Mouse (Mus musculus) cerebral cortex, adult 2 months (tissue): ENCODE data around the gene Phldb2.

Source experiments
- WGBS: fragments of 180-500 bp; shearing (Covaris S2); methylation state at CpG from one replicate; pipeline ENCODE4 v1.1.7; 2018; 5-methylcytosine and 5-hydroxymethylcytosine counted together

The Phldb2 gene

GRCm38 (mm10) chr16:45952035-45952434 lies 1.4 kb downstream of the Phldb2 start:
- 86% methylated on average over 2 of the region's 2 CpGs for WGBS

- WGBS = 90% methylated on average over 2 of the region's 2 CpGs
Measured at GRCm38 (mm10) chr16:45946335-45946734, 7.1 kb downstream of the Phldb2 start.

- WGBS = 81% methylated on average over 5 of the region's 5 CpGs
Measured at GRCm38 (mm10) chr16:45945649-45946048, 7.7 kb downstream of the Phldb2 start.

GRCm38 (mm10) chr16:45945174-45945631 lies 8.2 kb downstream of the Phldb2 start:
- WGBS = 71% methylated on average over 11 of the region's 11 CpGs

GRCm38 (mm10) chr16:45942169-45942891 lies 11.1 kb downstream of the Phldb2 start:
- WGBS = 84% methylated on average over 8 of the region's 8 CpGs

GRCm38 (mm10) chr16:45940701-45941100 lies 12.7 kb downstream of the Phldb2 start:
- WGBS = 86% methylated on average over 2 of the region's 2 CpGs

GRCm38 (mm10) chr16:45939436-45939835 lies 14.0 kb downstream of the Phldb2 start:
- WGBS = 97% methylated on average over 3 of the region's 3 CpGs

GRCm38 (mm10) chr16:45937381-45937780 lies 16.0 kb downstream of the Phldb2 start:
- WGBS = 45% methylated on average over 2 of the region's 2 CpGs

- 58% methylated on average over 2 of the region's 2 CpGs for WGBS
Measured at GRCm38 (mm10) chr16:45936521-45936920, 16.9 kb downstream of the Phldb2 start.

- WGBS = 36% methylated on average over 3 of the region's 3 CpGs
Measured at GRCm38 (mm10) chr16:45935956-45936483, 17.4 kb downstream of the Phldb2 start.

- 67% methylated on average over 2 of the region's 2 CpGs for WGBS
Measured at GRCm38 (mm10) chr16:45934721-45935407, 18.5 kb downstream of the Phldb2 start.

GRCm38 (mm10) chr16:45930308-45930707 lies 23.1 kb downstream of the Phldb2 start:
- 68% methylated on average over 3 of the region's 3 CpGs for WGBS

- 74% methylated on average over 4 of the region's 4 CpGs for WGBS
Measured at GRCm38 (mm10) chr16:45928090-45928489, 25.3 kb downstream of the Phldb2 start.

- WGBS = 78% methylated on average over 3 of the region's 3 CpGs
Measured at GRCm38 (mm10) chr16:45927601-45928000, 25.8 kb downstream of the Phldb2 start.

- 86% methylated on average over 5 of the region's 5 CpGs for WGBS
Measured at GRCm38 (mm10) chr16:45926875-45927274, 26.5 kb downstream of the Phldb2 start.

- 70% methylated on average over 6 of the region's 6 CpGs for WGBS
Measured at GRCm38 (mm10) chr16:45923731-45924424, 29.5 kb downstream of the Phldb2 start.

GRCm38 (mm10) chr16:45922546-45923229 lies 30.7 kb downstream of the Phldb2 start:
- 79% methylated on average over 8 of the region's 8 CpGs for WGBS

- WGBS = 50% methylated on average over 8 of the region's 8 CpGs
Measured at GRCm38 (mm10) chr16:45919572-45919971, 33.8 kb downstream of the Phldb2 start.

- WGBS = 89% methylated on average over 8 of the region's 8 CpGs
Measured at GRCm38 (mm10) chr16:45903595-45903994, 49.8 kb downstream of the Phldb2 start.

- WGBS = 93% methylated on average over 3 of the region's 3 CpGs
Measured at GRCm38 (mm10) chr16:45898459-45898858, 54.9 kb downstream of the Phldb2 start.

GRCm38 (mm10) chr16:45896587-45896986 lies 56.8 kb downstream of the Phldb2 start:
- WGBS = 93% methylated on average over 2 of the region's 2 CpGs

- WGBS = 71% methylated on average over 5 of the region's 5 CpGs
Measured at GRCm38 (mm10) chr16:45894998-45895397, 58.4 kb downstream of the Phldb2 start.
